Mouse (Mus musculus) MEL (cell line): ENCODE data around the gene Setd5. TPM values are rescaled to one million over a fixed set of nuclear protein-coding genes. Genes with fewer than 3 reads are reported as not detected.

Experiments used
- DNase-seq: peaks from one replicate; pipeline ENCODE4 v3.0.0; 2011; ENCODE audit warnings: low read depth, low spot score
- H3K27ac ChIP-seq: 2 replicates; pipeline ENCODE4 v1.5.1; 2012; ENCODE audit warnings: low read depth, mild to moderate bottlenecking, control low read depth, low read length, moderate library complexity; ENCODE audit not compliant: control insufficient read depth
- H3K27me3 ChIP-seq, 2 experiments: fragments of 150-350 bp in 1 of 2; sonication (generic) in 1 of 2; 2 replicates each; pipeline ENCODE4 v1.6.1; 2012; ENCODE audit warnings: low read length in 2 of 2, mild to moderate bottlenecking in 2 of 2, improper control_type of control experiment in 1 of 2, moderate library complexity in 1 of 2; ENCODE audit not compliant: insufficient read depth in 2 of 2, control insufficient read depth in 1 of 2
- H3K36me3 ChIP-seq, 2 experiments: 2 replicates each; pipeline ENCODE4 v1.6.1; 2012 to 2014; ENCODE audit warnings: low read length in 2 of 2, improper control_type of control experiment in 1 of 2, inconsistent platforms in 1 of 2, mild to moderate bottlenecking in 1 of 2; ENCODE audit not compliant: insufficient read depth in 2 of 2, control insufficient read depth in 1 of 2
- H3K4me1 ChIP-seq, 2 experiments: fragments of 150-350 bp in 1 of 2; sonication (generic) in 1 of 2; 2 replicates each; pipeline ENCODE4 v1.6.1; 2012; ENCODE audit warnings: low read length in 2 of 2, improper control_type of control experiment in 1 of 2, mild to moderate bottlenecking in 1 of 2; ENCODE audit not compliant: insufficient read depth in 2 of 2, control insufficient read depth in 1 of 2
- H3K4me3 ChIP-seq, 2 experiments: fragments of 150-350 bp in 1 of 2; sonication (generic) in 1 of 2; 2 replicates each; pipeline ENCODE4 v1.5.1; 2012; ENCODE audit warnings: low read depth in 2 of 2, low read length in 2 of 2, mild to moderate bottlenecking in 2 of 2, moderate library complexity in 2 of 2, control low read depth in 1 of 2, improper control_type of control experiment in 1 of 2; ENCODE audit not compliant: control insufficient read depth in 1 of 2, insufficient read depth in 1 of 2
- H3K79me2 ChIP-seq: 2 replicates; pipeline ENCODE4 v1.6.1; 2012; ENCODE audit warnings: mild to moderate bottlenecking, low read length, moderate library complexity; ENCODE audit not compliant: control insufficient read depth, poor library complexity, insufficient read depth
- H3K9ac ChIP-seq: 2 replicates; pipeline ENCODE4 v1.6.1; 2012; ENCODE audit warnings: low read depth, mild to moderate bottlenecking, control low read depth, low read length, moderate library complexity; ENCODE audit not compliant: control insufficient read depth, poor library complexity, severe bottlenecking
- H3K9me3 ChIP-seq: fragments of 150-350 bp; sonication (generic); replicated peaks from 2 replicates; pipeline ENCODE4 v1.6.1; 2012; ENCODE audit warnings: mild to moderate bottlenecking, low read length, improper control_type of control experiment, moderate library complexity; ENCODE audit not compliant: insufficient read depth
- BHLHE40 ChIP-seq: IDR thresholded peaks from 2 replicates; pipeline ENCODE4 v1.6.1; 2012; ENCODE audit warnings: low read depth, mild to moderate bottlenecking, inconsistent platforms, low read length, improper control_type of control experiment, borderline replicate concordance
- CTCF ChIP-seq, 3 experiments: IDR thresholded peaks in 2 of 3; conservative IDR thresholded peaks in 1 of 3; 2 replicates each; pipeline ENCODE4 v1.5.1; 2011 to 2012; ENCODE audit warnings: low read length in 3 of 3, low read depth in 2 of 3, mild to moderate bottlenecking in 2 of 3, improper control_type of control experiment in 1 of 3, inconsistent platforms in 1 of 3, mixed read lengths in 1 of 3, moderate library complexity in 1 of 3; ENCODE audit not compliant: control insufficient read depth in 1 of 3, insufficient read depth in 1 of 3, poor library complexity in 1 of 3, severe bottlenecking in 1 of 3
- E2F4 ChIP-seq: IDR thresholded peaks from 2 replicates; pipeline ENCODE4 v1.6.1; 2011; ENCODE audit warnings: low read depth, low read length, improper control_type of control experiment, borderline replicate concordance
- ELF1 ChIP-seq: IDR thresholded peaks from 2 replicates; pipeline ENCODE4 v1.6.1; 2014; ENCODE audit warnings: low read depth, mild to moderate bottlenecking, inconsistent platforms, low read length, improper control_type of control experiment, moderate library complexity
- ETS1 ChIP-seq: IDR thresholded peaks from 2 replicates; pipeline ENCODE4 v1.6.1; 2012; ENCODE audit warnings: low read depth, mild to moderate bottlenecking, inconsistent platforms, low read length, improper control_type of control experiment, moderate library complexity
- GATA1 ChIP-seq: IDR thresholded peaks from 2 replicates; pipeline ENCODE4 v1.6.1; 2011; ENCODE audit warnings: low read depth, low read length, improper control_type of control experiment
- HCFC1 ChIP-seq: IDR thresholded peaks from 2 replicates; pipeline ENCODE4 v1.6.1; 2012; ENCODE audit warnings: low read depth, mild to moderate bottlenecking, inconsistent platforms, low read length, improper control_type of control experiment, moderate library complexity
- JUND ChIP-seq: IDR thresholded peaks from 2 replicates; pipeline ENCODE4 v1.6.1; 2011; ENCODE audit warnings: low read depth, mild to moderate bottlenecking, improper control_type of control experiment, low read length
- KAT2A ChIP-seq: conservative IDR thresholded peaks from 2 replicates; pipeline ENCODE4 v1.6.1; 2012; ENCODE audit warnings: low read depth, low read length, improper control_type of control experiment, inconsistent platforms
- MAZ ChIP-seq: IDR thresholded peaks from 2 replicates; pipeline ENCODE4 v1.6.1; 2012; ENCODE audit warnings: low read depth, mild to moderate bottlenecking, inconsistent platforms, low read length, improper control_type of control experiment
- MEF2A ChIP-seq: IDR thresholded peaks from 2 replicates; pipeline ENCODE4 v1.6.1; 2014; ENCODE audit warnings: low read depth, mild to moderate bottlenecking, inconsistent platforms, low read length, improper control_type of control experiment; ENCODE audit not compliant: poor library complexity, insufficient replicate concordance, severe bottlenecking; ENCODE audit errors: extremely low read depth
- MXI1 ChIP-seq: IDR thresholded peaks from 2 replicates; pipeline ENCODE4 v1.6.1; 2011; ENCODE audit warnings: mild to moderate bottlenecking, low read depth, low read length, improper control_type of control experiment
- MYC ChIP-seq: IDR thresholded peaks from 2 replicates; pipeline ENCODE4 v1.6.1; 2011; ENCODE audit warnings: low read depth, mild to moderate bottlenecking, low read length, improper control_type of control experiment, moderate library complexity
- NELFE ChIP-seq: IDR thresholded peaks from 2 replicates; pipeline ENCODE4 v1.6.1; 2011; ENCODE audit warnings: low read depth, low read length, improper control_type of control experiment
- POLR2A ChIP-seq, 2 experiments: IDR thresholded peaks; 2 replicates each; pipeline ENCODE4 v1.6.1; 2011 to 2012; ENCODE audit warnings: low read length in 2 of 2, mild to moderate bottlenecking in 2 of 2, control low read depth in 1 of 2, improper control_type of control experiment in 1 of 2, low read depth in 1 of 2, moderate library complexity in 1 of 2; ENCODE audit not compliant: control insufficient read depth in 1 of 2, insufficient read depth in 1 of 2, poor library complexity in 1 of 2
- POLR2AphosphoS2 ChIP-seq: IDR thresholded peaks from 2 replicates; pipeline ENCODE4 v1.6.1; 2011; ENCODE audit warnings: low read length, improper control_type of control experiment
- POLR2AphosphoS5 ChIP-seq: IDR thresholded peaks from 2 replicates; pipeline ENCODE4 v1.6.1; 2012; ENCODE audit warnings: low read depth, borderline replicate concordance, mild to moderate bottlenecking, inconsistent platforms, low read length, moderate library complexity, mixed read lengths
- RAD21 ChIP-seq: IDR thresholded peaks from 2 replicates; pipeline ENCODE4 v1.6.1; 2011; ENCODE audit warnings: mild to moderate bottlenecking, low read depth, low read length, improper control_type of control experiment
- SIN3A ChIP-seq: IDR thresholded peaks from 2 replicates; pipeline ENCODE4 v1.6.1; 2012; ENCODE audit warnings: low read length, improper control_type of control experiment, inconsistent platforms
- TAL1 ChIP-seq: IDR thresholded peaks from 2 replicates; pipeline ENCODE4 v1.6.1; 2012; ENCODE audit warnings: mild to moderate bottlenecking, inconsistent platforms, low read length, moderate library complexity, mixed read lengths
- TBP ChIP-seq: IDR thresholded peaks from 2 replicates; pipeline ENCODE4 v1.8.0; 2011; ENCODE audit warnings: low read depth, low read length, improper control_type of control experiment
- UBTF ChIP-seq: IDR thresholded peaks from 2 replicates; pipeline ENCODE4 v1.6.1; 2012; ENCODE audit warnings: low read depth, mild to moderate bottlenecking, inconsistent platforms, low read length, improper control_type of control experiment, moderate library complexity, borderline replicate concordance; ENCODE audit not compliant: insufficient read depth
- ZC3H11A ChIP-seq: IDR thresholded peaks from 2 replicates; pipeline ENCODE4 v1.6.1; 2012; ENCODE audit warnings: low read depth, mild to moderate bottlenecking, inconsistent platforms, low read length, improper control_type of control experiment
- ZNF384 ChIP-seq: IDR thresholded peaks from 2 replicates; pipeline ENCODE4 v1.6.1; 2012; ENCODE audit warnings: low read depth, mild to moderate bottlenecking, inconsistent platforms, low read length, improper control_type of control experiment
- polyA plus RNA-seq, 2 experiments: library from polyadenylated mRNA; stranded (reverse) in 1 of 2; unstranded in 1 of 2; fragments of >175 nt in 1 of 2; fragments of >200 nt in 1 of 2; gene quantifications; 2 replicates each; pipeline versions ENCODE4 v1.2.1 to v1.2.4; 2012; ENCODE audit warnings: low replicate concordance in 2 of 2, low read depth in 1 of 2; ENCODE audit not compliant: insufficient read length in 2 of 2, insufficient read depth in 1 of 2, missing spikeins in 1 of 2
- total RNA-seq: library from RNA; depleted of rRNA; stranded (reverse); fragments of 300-350 nt; gene quantifications from 2 replicates; pipeline ENCODE4 v1.2.3, GENCODE M21; 2012

The Setd5 gene
- total and polyA plus RNA-seq, 3 experiments = 43.5 to 185 (median 80.2) TPM

- Histone ChIP-seq H3K9me3 (no peaks in the 10 kb centered on the region), H3K27ac (no peak overlapping the region), H3K9ac (no peak overlapping the region), H3K27me3 (peaks cover 7 to 11% of the 10 kb centered on the region in 2 experiments; a peak in 3 of 4 replicates), H3K79me2 (no peaks in the 10 kb centered on the region), H3K36me3 (no peaks in the 10 kb centered on the region), H3K4me3 (no peak overlapping the region), H3K4me1 (no peaks in the 10 kb centered on the region)
- DNase-seq = no peak
- TF ChIP-seq NELFE = no peak
- TF ChIP-seq HCFC1 = no peak
- TF ChIP-seq MEF2A = no peak
- no peak for TF ChIP-seq UBTF
- TF ChIP-seq TBP = no peak
- TF ChIP-seq E2F4 = no peak
- TF ChIP-seq MXI1 = no peak
- no peak for TF ChIP-seq ELF1
- TF ChIP-seq MAZ = no peak
- no peak for TF ChIP-seq POLR2AphosphoS2
- TF ChIP-seq SIN3A = no peak
- TF ChIP-seq BHLHE40 = no peak
Measured at GRCm38 (mm10) chr6:113027446-113027845, 49.7 kb upstream of the Setd5 start.

- H3K9me3 ChIP-seq = no peaks in the 10 kb centered on the region
- H3K4me1 ChIP-seq = no peaks in the 10 kb centered on the region
- no peak overlapping the region for H3K4me3 ChIP-seq
- H3K79me2 ChIP-seq = no peaks in the 10 kb centered on the region
- H3K27ac ChIP-seq = no peak overlapping the region
- DNase-seq = no peak
- no peak overlapping the region for H3K9ac ChIP-seq
- peaks cover 5 to 11% of the 10 kb centered on the region in 2 experiments; a peak in 3 of 4 replicates for H3K27me3 ChIP-seq
- H3K36me3 ChIP-seq = no peaks in the 10 kb centered on the region
- TF ChIP-seq CTCF (IDR thresholded peaks at IDR 0.05 in 2 of 3, conservative IDR thresholded peaks at IDR 0.05 in 1 of 3; ENCODE audit: control insufficient read depth in 1 of 3, insufficient read depth in 1 of 3, low read depth in 2 of 3, low read length in 3 of 3, poor library complexity in 1 of 3, severe bottlenecking in 1 of 3) (no peak), ZC3H11A (no peak), TAL1 (no peak), KAT2A (no peak), ZNF384 (no peak), MYC (no peak), SIN3A (no peak), POLR2A (IDR thresholded peaks at IDR 0.05; ENCODE audit: control insufficient read depth in 1 of 2, insufficient read depth in 1 of 2, low read depth in 1 of 2, low read length in 2 of 2, poor library complexity in 1 of 2) (no peak), GATA1 (no peak), JUND (no peak), MXI1 (no peak), POLR2AphosphoS5 (no peak), TBP (no peak), UBTF (no peak), E2F4 (no peak), ETS1 (no peak), RAD21 (no peak), NELFE (no peak), HCFC1 (no peak)
- TF ChIP-seq, all 39 proteins: peak for 0
Measured at GRCm38 (mm10) chr6:113029006-113029405, 48.2 kb upstream of the Setd5 start.
